Mouse (Mus musculus): ENCODE measurements around the gene Tmod4. TPM values are rescaled to one million over a fixed set of nuclear protein-coding genes. Genes with fewer than 3 reads are reported as not detected.
"Not testable (repeated sequence)": the region's sequence is repeated elsewhere in the genome, so short reads cannot be mapped to it uniquely, and the experiment has no call there.

The Tmod4 gene
- polyA plus RNA-seq, 1 experiment from 2014 or later: 2.2 TPM

DNA sequence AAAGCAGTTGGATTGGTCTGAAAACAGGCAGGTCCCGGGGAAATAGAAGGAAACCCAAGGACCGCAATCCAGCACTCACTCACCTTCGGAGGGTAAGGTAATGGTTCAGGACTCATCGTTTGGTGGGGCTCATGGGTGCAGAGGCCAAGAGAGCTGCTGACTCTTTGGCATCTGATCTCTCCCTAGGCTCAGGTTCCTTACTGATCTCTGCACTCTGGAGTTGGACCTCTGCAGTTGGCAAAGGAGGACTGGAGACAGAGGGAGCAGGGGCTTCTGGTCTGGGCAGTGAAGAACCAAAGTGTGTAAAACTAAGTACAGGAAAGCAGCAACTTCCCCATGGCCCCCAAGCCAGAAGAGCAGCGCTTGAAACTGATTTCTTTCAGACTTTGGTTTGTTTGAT, 5.8 kb downstream of the Tmod4 start:
- H3K9ac ChIP-seq (ENCODE audit: low read length): no peak overlapping the region
- WGBS: 87% methylated on average over 5 of the region's 5 CpGs

DNA sequence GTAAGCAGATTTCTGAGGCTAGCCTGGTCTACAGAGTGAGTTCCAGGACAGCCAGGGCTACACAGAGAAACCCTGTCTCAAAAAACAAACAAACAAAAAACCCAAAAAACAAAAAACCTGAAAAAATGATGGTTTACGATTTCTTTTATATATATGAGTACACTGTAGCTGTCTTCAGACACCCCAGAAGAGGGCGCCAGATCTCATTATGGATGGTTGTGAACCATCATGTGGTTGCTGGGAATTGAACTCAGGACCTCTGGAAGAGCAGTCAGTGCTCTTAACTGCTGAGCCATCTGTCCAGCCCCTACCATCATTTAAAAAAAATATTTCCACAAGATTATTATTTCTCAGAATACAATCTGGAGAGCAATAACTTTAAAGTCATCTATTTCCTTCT, 8.1 kb downstream of the Tmod4 start:
- Histone ChIP-seq H3K36me3 (ENCODE audit: control insufficient read depth, insufficient read depth, low read length) (peaks cover 33% of the 10 kb centered on the region), H3K4me1 (ENCODE audit: control insufficient read depth in 2 of 2, insufficient read depth in 2 of 2, low read length in 2 of 2) (peaks cover 5 to 17% of the 10 kb centered on the region in 2 experiments)
- H3K9ac ChIP-seq (ENCODE audit: low read length); H3K4me3 ChIP-seq (ENCODE audit: control insufficient read depth in 1 of 2, insufficient read depth in 1 of 2, low read depth in 1 of 2, low read length in 2 of 2); H3K27ac ChIP-seq (replicated peaks in 1 of 2; ENCODE audit: control insufficient read depth in 1 of 2, insufficient read depth in 1 of 2, low read depth in 2 of 2, low read length in 2 of 2); H3K27me3 ChIP-seq (ENCODE audit: control insufficient read depth, insufficient read depth, low read length); H3K4me2 ChIP-seq (ENCODE audit: low read length); H3K9me3 ChIP-seq (ENCODE audit: control insufficient read depth, low read length); ATAC-seq (ENCODE audit: insufficient number of reproducible peaks, insufficient read depth, low FRiP score, low read depth): not testable (repeated sequence)
- WGBS: 75% methylated on average over 2 of the region's 2 CpGs

More for the DNA sequence above, 5.8 kb downstream of the Tmod4 start:
- H3K36me3 ChIP-seq (ENCODE audit: control insufficient read depth, insufficient read depth, low read length): peaks cover 33% of the 10 kb centered on the region
- no peaks in the 10 kb centered on the region for H3K9me3 ChIP-seq (ENCODE audit: control insufficient read depth, low read length)
- no peak overlapping the region for H3K27ac ChIP-seq (replicated peaks in 1 of 2; ENCODE audit: control insufficient read depth in 1 of 2, insufficient read depth in 1 of 2, low read depth in 2 of 2, low read length in 2 of 2)
- H3K4me1 ChIP-seq (ENCODE audit: control insufficient read depth in 2 of 2, insufficient read depth in 2 of 2, low read length in 2 of 2): peaks cover 9 to 12% of the 10 kb centered on the region in 2 experiments
- H3K27me3 ChIP-seq (ENCODE audit: control insufficient read depth, insufficient read depth, low read length): no peaks in the 10 kb centered on the region
- H3K4me3 ChIP-seq (ENCODE audit: control insufficient read depth in 1 of 2, insufficient read depth in 1 of 2, low read depth in 1 of 2, low read length in 2 of 2): no peak overlapping the region
- no peak for ATAC-seq (ENCODE audit: insufficient number of reproducible peaks, insufficient read depth, low FRiP score, low read depth)
- no peak overlapping the region for H3K4me2 ChIP-seq (ENCODE audit: low read length)

DNA sequence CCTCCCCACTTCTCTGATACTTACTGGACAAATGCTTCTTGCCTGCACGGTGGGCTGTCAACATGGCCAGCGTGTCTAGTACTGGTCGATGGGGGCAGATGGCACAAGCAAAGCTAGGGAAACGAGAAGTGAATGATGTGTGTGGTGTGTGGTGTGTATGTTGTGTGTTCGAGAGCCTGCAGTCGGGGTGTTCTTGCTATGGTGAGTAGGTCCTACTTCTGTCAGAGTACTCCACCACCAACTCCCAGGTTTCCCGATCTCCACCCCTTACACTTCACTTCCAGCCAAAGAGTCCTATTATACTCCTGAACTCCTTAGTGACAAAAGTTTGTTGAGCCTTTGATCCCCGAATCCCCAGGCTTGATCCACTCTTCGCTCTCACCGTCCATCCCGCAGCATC, 8.9 kb downstream of the Tmod4 start:
- peak overlapping the region; percentile 68 to 69; a peak in 3 of 4 replicates for H3K27ac ChIP-seq (replicated peaks in 1 of 2; ENCODE audit: control insufficient read depth in 1 of 2, insufficient read depth in 1 of 2, low read depth in 2 of 2, low read length in 2 of 2)
- no peak for ATAC-seq (ENCODE audit: insufficient number of reproducible peaks, insufficient read depth, low FRiP score, low read depth)
- no peaks in the 10 kb centered on the region for H3K27me3 ChIP-seq (ENCODE audit: control insufficient read depth, insufficient read depth, low read length)
- H3K4me2 ChIP-seq (ENCODE audit: low read length): peak overlapping the region; percentile 80
- 51% methylated on average over 11 of the region's 11 CpGs for WGBS
- peaks cover 5 to 17% of the 10 kb centered on the region in 2 experiments for H3K4me1 ChIP-seq (ENCODE audit: control insufficient read depth in 2 of 2, insufficient read depth in 2 of 2, low read length in 2 of 2)
- H3K9ac ChIP-seq (ENCODE audit: low read length): peak overlapping the region; percentile 89
- no peaks in the 10 kb centered on the region for H3K9me3 ChIP-seq (ENCODE audit: control insufficient read depth, low read length)
- peak overlapping the region; percentile 61 to 66 for H3K4me3 ChIP-seq (ENCODE audit: control insufficient read depth in 1 of 2, insufficient read depth in 1 of 2, low read depth in 1 of 2, low read length in 2 of 2)
- peaks cover 33% of the 10 kb centered on the region for H3K36me3 ChIP-seq (ENCODE audit: control insufficient read depth, insufficient read depth, low read length)

DNA sequence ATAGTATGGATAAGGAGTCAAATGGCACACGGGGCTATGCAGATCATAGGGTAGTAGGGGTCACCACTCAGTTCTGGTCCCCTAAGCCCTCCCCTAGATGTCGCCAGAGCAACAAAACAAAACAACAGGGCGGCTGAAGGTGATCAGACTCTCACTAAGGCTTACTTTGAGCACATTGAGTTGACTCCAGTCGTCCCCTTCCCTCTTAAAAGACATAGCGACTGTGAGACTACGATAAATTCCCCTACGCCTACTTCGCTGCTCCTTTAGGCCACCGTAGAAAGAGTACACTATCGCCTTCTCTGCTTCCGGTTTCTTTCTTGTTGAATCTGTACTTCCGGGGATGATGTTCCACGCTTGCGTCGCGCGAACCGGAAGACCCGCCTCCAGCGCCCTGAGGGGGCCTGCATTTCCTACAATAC, 9.4 kb downstream of the Tmod4 start, which contains the start of the genes Scnm1 and Lysmd1:
TSS of gene Scnm1 (minus strand) at position 332 of the 422 bp plus-strand sequence.
TSS of gene Lysmd1 (plus strand) at position 409 of the 422 bp plus-strand sequence.
- peak within 1 kb of the TSS; percentile 80 for H3K4me2 ChIP-seq (ENCODE audit: low read length)
- H3K9ac ChIP-seq (ENCODE audit: low read length): peak within 1 kb of the TSS; percentile 89
- no peaks in the 10 kb centered on the region for H3K27me3 ChIP-seq (ENCODE audit: control insufficient read depth, insufficient read depth, low read length)
- under 1% methylated on average over 20 of the region's 20 CpGs for WGBS
- peaks cover 5 to 17% of the 10 kb centered on the region in 2 experiments for H3K4me1 ChIP-seq (ENCODE audit: control insufficient read depth in 2 of 2, insufficient read depth in 2 of 2, low read length in 2 of 2)
- H3K4me3 ChIP-seq (ENCODE audit: control insufficient read depth in 1 of 2, insufficient read depth in 1 of 2, low read depth in 1 of 2, low read length in 2 of 2): peak within 1 kb of the TSS; percentile 61 to 66
- H3K9me3 ChIP-seq (ENCODE audit: control insufficient read depth, low read length): no peaks in the 10 kb centered on the region
- ATAC-seq (ENCODE audit: insufficient number of reproducible peaks, insufficient read depth, low FRiP score, low read depth): peak; percentile 83
- peaks cover 32% of the 10 kb centered on the region for H3K36me3 ChIP-seq (ENCODE audit: control insufficient read depth, insufficient read depth, low read length)
- H3K27ac ChIP-seq (replicated peaks in 1 of 2; ENCODE audit: control insufficient read depth in 1 of 2, insufficient read depth in 1 of 2, low read depth in 2 of 2, low read length in 2 of 2): peak within 1 kb of the TSS; percentile 68 to 69

DNA sequence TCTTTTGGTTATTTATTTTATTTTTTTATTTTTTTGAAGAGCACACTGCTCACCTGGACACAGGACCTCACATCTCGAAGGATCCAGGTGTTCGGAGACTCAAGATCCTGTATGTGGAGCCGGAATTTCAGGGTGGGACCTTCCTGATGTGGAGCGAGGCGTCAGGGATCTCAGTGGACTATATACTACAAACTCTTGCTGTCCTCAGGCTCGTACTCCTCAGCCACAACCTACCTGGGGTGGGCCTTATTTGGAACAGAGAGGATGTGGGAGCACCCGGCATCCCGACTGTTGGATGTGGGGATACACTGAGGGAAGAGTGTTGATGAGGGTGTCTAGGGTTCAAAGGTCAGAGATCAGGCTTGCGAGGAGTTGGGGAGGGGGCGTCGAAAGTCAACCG, 9.9 kb downstream of the Tmod4 start:
- H3K9ac ChIP-seq (ENCODE audit: low read length); H3K27ac ChIP-seq (replicated peaks in 1 of 2; ENCODE audit: control insufficient read depth in 1 of 2, insufficient read depth in 1 of 2, low read depth in 2 of 2, low read length in 2 of 2); H3K27me3 ChIP-seq (ENCODE audit: control insufficient read depth, insufficient read depth, low read length); H3K9me3 ChIP-seq (ENCODE audit: control insufficient read depth, low read length): not testable (repeated sequence)
- peaks cover 5 to 17% of the 10 kb centered on the region in 2 experiments for H3K4me1 ChIP-seq (ENCODE audit: control insufficient read depth in 2 of 2, insufficient read depth in 2 of 2, low read length in 2 of 2)
- ATAC-seq (ENCODE audit: insufficient number of reproducible peaks, insufficient read depth, low FRiP score, low read depth): peak; percentile 32
- no CpG with 5 or more reads among the region's 12 CpGs for WGBS
- H3K36me3 ChIP-seq (ENCODE audit: control insufficient read depth, insufficient read depth, low read length): peaks cover 28% of the 10 kb centered on the region
- H3K4me3 ChIP-seq (ENCODE audit: control insufficient read depth in 1 of 2, insufficient read depth in 1 of 2, low read depth in 1 of 2, low read length in 2 of 2): peak overlapping the region in 1 of 2 experiments; percentile 61; a peak in 2 of 4 replicates
- peak overlapping the region; percentile 80; the same call in 1 of the 2 replicates for H3K4me2 ChIP-seq (ENCODE audit: low read length)

DNA sequence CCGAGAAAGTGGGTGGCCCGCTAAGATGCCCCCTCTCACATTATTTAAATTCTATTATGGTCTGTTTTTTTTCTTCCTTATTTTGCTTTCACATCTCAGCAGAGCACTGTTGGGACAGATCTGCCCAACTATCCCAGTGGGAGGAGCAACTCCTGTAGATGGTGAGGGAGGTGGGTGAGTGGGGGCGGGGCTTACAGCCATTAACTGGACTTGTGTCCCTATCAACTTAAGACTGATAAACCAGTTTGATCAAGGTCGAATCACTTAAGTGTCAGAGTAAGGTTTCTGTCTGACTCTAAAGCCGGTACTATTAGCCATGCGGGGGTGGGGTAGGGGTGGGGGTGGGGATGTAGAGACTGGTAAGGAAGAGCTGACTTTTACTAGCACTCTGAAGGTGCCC, 10.7 kb downstream of the Tmod4 start:
- WGBS: 18% methylated on average over 6 of the region's 6 CpGs
- ATAC-seq (ENCODE audit: insufficient number of reproducible peaks, insufficient read depth, low FRiP score, low read depth): no peak
- Histone ChIP-seq H3K27ac (replicated peaks in 1 of 2; ENCODE audit: control insufficient read depth in 1 of 2, insufficient read depth in 1 of 2, low read depth in 2 of 2, low read length in 2 of 2) (peak overlapping the region in 1 of 2 experiments; percentile 33; a peak in 1 of 4 replicates), H3K27me3 (ENCODE audit: control insufficient read depth, insufficient read depth, low read length) (no peaks in the 10 kb centered on the region), H3K4me3 (ENCODE audit: control insufficient read depth in 1 of 2, insufficient read depth in 1 of 2, low read depth in 1 of 2, low read length in 2 of 2) (peak overlapping the region; percentile 27 to 35), H3K9ac (ENCODE audit: low read length) (peak overlapping the region; percentile 59), H3K9me3 (ENCODE audit: control insufficient read depth, low read length) (no peaks in the 10 kb centered on the region), H3K36me3 (ENCODE audit: control insufficient read depth, insufficient read depth, low read length) (peaks cover 19% of the 10 kb centered on the region), H3K4me1 (ENCODE audit: control insufficient read depth in 2 of 2, insufficient read depth in 2 of 2, low read length in 2 of 2) (peaks cover 5 to 17% of the 10 kb centered on the region in 2 experiments), H3K4me2 (ENCODE audit: low read length) (peak overlapping the region; percentile 70)

DNA sequence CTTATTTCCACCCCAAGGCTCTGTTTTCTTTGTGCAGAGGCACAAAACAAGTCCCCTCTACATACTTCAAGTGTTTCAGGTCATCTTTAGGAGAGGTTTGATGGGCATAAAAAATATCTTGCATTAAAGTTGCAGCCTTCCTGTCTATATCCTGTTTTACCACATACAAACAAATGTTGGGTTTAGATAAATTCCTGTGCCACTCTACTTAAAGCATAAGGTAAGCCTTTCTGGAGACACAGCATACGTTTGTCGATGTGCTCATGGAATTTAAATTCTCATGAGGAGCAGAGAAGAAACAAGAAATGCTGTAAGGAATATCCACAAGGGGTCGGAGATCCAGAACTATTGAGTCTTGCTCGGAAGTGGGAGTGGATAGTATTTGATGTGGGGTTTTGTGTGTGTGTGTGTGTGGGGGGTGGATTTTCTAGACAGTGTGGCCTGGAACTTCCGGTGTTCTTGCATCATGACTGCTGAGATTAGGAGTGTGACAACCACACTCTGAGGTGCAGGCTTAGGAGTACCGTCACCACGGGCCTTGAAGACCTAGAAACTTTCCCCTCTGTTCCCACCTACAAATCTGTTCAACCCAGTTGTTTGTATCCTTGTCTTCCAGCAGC, 11.3 kb downstream of the Tmod4 start:
- no peaks in the 10 kb centered on the region for H3K27me3 ChIP-seq (ENCODE audit: control insufficient read depth, insufficient read depth, low read length)
- peaks cover 20% of the 10 kb centered on the region; the same call in 1 of the 2 replicates for H3K36me3 ChIP-seq (ENCODE audit: control insufficient read depth, insufficient read depth, low read length)
- peak overlapping the region in 1 of 2 experiments; percentile 35; a peak in 1 of 4 replicates for H3K4me3 ChIP-seq (ENCODE audit: control insufficient read depth in 1 of 2, insufficient read depth in 1 of 2, low read depth in 1 of 2, low read length in 2 of 2)
- peak overlapping the region; percentile 70 for H3K4me2 ChIP-seq (ENCODE audit: low read length)
- H3K9ac ChIP-seq (ENCODE audit: low read length): no peak overlapping the region
- H3K9me3 ChIP-seq (ENCODE audit: control insufficient read depth, low read length): no peaks in the 10 kb centered on the region
- WGBS: 74% methylated on average over 7 of the region's 7 CpGs
- H3K4me1 ChIP-seq (ENCODE audit: control insufficient read depth in 2 of 2, insufficient read depth in 2 of 2, low read length in 2 of 2): peaks cover 5 to 17% of the 10 kb centered on the region in 2 experiments
- no peak for ATAC-seq (ENCODE audit: insufficient number of reproducible peaks, insufficient read depth, low FRiP score, low read depth)
- no peak overlapping the region for H3K27ac ChIP-seq (replicated peaks in 1 of 2; ENCODE audit: control insufficient read depth in 1 of 2, insufficient read depth in 1 of 2, low read depth in 2 of 2, low read length in 2 of 2)
